Mouse (Mus musculus) monocyte, adult 5-6 weeks (primary cell): ENCODE data around the gene Ptprq. TPM values are rescaled to one million over a fixed set of nuclear protein-coding genes. Genes with fewer than 3 reads are reported as not detected.

Experiments
- ATAC-seq: fragments of 153-309, 156-312 bp; replicated peaks from 2 replicates; pipeline ENCODE4 v1.8.0; 2017; ENCODE audit warnings: mild to moderate bottlenecking; ENCODE audit not compliant: low TSS enrichment, insufficient number of reproducible peaks, severe bottlenecking, poor library complexity, low FRiP score
- total RNA-seq: library from RNA; stranded (forward); fragments of 200-1000, 200-491, 200-594 nt; gene quantifications from 3 replicates; pipeline ENCODE4 v1.2.3, GENCODE M21; 2017

The Ptprq gene
- 0.19 TPM in 1 of 3 replicates, not detected in the others for total RNA-seq

DNA sequence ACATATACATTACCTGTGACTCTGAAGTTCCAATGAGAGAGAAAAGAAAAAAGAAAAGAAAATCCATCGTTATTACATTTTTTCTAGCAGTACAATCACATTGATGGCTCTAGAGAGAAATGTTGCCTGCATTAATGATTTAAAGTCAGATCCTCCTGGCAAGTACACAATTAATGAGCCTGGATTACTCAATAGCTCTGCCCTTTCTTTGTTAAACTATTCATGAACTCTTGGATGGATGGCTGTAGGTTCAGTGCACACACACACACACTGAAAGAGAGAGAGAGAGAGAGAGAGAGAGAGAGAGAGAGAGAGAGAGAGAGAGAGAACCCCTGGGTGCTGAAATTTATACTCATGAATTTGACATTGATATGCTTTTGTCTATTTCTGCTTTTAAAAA lies at the start of gene Ptprq:
Gene Ptprq (minus strand): TSS at position 246 of the 400 bp plus-strand sequence.
- ATAC-seq, result no peak

DNA sequence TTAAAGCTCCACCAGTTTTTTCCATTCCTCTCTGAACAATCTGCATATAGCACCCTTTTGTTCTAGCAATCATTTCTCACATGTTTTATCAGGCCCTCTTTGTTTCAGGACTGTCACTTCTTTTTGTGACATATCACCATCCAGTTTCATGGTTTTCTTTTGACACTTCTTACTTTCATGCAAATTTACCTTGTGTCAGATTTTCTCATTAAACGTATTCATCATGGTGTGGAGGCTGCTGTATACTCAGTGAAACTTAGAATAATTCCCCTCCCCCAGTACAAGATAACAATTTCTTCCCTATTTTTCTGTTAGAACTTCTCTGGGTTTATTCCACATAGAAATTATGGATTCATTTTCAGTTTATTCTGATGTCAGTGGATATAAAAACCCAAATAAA lies 39.8 kb upstream of the Ptprq start:
- ATAC-seq, result no peak

DNA sequence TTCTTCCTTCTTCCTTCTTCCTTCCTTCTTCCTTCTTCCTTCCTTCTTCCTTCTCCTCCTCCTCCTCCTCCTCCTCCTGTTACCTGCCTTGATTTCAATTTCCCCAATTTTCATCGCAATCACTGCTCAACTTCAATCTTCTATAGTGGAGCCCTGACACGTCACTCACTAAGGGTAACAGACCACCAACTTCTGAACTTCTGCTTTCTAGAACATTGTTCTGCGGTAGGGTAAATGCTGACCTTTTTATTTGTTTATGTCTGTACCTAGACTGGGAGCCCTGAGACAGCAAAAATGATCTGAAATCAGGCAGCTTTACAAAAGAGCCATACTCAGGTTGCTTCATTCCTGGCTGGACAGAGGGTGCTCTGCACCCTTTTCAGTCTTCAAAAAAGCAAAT lies 33.6 kb upstream of the Ptprq start:
- no peak for ATAC-seq

DNA sequence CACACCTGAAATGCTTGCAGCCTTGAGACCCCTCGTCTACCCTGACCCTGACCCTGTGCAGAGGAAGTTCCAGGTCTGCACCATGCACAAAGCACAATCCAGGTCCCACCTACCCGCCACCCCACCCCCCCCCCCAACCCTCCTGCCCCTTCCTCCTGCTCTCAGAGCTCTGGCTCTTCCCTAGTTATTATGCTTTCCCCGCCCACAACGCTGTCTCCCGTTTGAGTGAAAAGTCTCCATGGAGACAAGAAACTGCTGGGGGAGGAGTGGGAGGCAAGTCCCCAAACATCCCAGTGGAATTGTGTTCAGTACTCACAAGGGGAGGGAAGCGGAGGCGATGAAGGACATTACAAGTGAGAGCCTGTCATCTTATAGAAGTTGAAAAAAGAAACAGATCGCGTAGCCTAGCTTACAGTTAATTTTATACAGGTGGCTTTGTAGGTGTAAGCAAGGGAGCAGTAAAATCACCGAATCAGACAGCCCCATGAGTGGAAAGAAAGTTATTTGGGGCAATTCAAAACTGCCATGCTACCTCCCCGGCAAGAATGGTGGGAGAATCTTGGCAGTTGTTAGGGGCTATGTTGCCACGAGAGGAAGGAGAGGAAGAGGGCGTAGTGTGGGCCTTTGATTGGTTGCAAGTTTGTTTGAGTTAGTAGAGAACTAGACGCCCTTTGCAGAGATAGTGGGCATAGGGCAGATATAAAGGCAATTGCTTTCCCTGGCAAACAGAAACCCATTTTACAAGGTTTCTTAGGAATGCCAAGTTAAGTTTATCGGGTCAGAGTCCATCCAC lies 32.7 kb upstream of the Ptprq start:
- no peak for ATAC-seq

DNA sequence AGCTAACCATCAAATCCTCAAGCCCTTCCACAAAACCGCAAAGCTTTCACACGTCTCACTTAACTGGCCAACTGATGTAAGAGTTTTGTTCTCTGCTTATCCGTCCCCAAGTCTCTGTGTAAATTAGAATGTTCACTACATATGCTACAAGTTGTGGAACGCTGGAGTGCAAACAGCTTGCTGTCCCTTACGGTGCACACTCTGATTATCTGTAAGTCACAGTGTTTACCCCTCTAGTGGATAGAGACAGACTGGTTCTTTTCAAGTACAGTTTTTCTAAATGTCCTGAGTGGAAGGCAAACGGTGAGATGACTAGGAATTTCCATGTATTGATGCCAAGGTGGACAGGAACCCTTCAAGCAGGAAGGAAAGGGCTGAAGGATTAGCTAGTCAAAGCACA lies 32.1 kb upstream of the Ptprq start:
- no peak for ATAC-seq

DNA sequence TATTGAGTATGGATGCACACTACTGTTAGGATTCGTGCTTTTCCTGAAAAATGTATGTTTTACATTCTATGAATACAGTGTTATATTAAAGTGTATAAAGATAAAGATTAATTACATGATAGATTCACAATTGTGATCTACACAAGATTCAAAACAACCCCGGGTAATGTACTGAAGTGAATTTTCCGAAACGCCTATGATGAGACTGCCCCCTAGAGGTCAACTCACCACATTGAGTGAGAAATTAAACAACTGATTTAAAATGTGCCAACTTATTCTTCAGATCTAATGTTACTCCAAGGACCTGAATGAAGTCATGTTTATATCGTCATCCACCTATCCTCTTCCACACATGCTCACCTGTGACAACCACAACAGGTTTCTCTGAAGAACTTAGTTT lies 27.7 kb upstream of the Ptprq start:
- no peak for ATAC-seq

DNA sequence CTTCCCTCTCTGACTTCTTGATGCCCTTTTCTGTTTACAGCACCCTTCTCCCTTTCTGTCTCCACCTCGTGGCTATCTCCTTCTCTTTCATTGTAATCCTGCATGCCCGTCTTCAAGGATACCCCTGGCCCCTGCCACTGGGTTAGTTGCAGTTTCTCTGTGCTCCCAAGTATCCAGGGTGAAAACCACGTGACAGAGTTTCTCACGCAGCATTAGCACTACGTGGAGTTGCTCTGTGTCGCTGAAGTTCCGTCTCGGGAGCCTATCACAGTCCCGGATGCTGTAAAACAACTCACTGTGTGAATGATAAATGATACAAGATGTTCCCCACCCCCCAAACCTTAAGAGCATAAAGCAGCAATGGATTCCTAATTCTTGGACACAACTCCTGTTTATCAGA lies 26.9 kb upstream of the Ptprq start:
- ATAC-seq, result no peak

DNA sequence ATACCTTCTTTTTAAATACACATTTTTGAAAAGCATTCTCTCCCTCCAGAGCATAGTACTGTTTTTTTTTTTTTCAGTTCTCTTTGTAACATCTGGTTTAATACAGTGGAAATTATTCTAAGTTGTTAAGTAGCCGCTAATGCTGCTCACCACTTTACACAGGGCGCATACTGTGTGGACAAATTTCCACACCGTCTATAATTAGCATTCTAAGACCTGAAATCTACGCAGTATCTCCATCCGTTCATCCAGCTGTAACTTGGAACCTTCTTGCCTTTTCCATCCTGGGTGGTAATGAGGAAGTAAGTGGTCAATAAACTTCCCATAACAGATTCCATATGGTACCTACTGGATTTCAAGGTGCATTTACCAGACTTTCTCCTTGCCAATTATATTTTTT lies 20.0 kb upstream of the Ptprq start:
- no peak for ATAC-seq

DNA sequence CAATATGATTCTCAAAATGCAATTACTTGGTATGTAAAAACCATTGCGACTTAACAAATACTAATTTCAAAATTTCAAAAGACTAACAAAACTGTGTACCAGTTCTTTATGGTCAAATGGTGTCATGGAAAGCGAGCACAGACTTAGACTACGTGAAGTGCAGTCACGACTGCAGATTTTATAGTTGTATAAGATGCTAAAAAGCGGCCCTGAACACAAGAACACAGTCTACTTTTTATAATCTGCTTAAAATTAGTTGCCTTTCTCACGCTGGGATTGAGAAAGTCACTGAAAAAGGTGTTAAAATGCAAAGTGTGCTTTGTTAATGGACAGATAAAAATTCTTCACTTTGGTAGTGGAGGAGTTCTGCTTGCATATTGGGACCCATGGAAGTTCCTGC lies 17.9 kb upstream of the Ptprq start:
- ATAC-seq, result no peak

DNA sequence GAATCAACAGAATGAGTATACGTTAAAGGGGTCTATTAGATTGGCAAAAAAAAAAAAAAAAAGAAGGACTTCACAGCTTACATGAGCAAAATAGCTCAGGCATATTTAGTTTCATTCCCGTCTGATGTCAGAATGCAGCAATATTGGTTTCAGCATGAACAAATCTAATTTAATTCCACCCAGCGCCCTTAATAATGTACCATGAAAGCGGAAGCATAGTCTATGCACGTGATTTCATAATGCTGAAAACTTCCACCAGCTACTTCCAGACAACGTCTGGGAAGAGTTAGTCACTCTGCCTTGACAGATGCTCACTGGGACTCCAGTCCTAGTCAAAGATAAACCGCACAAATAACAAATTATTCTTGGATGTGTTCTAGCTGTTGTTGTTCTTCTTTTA lies 15.6 kb upstream of the Ptprq start:
- ATAC-seq, result no peak

DNA sequence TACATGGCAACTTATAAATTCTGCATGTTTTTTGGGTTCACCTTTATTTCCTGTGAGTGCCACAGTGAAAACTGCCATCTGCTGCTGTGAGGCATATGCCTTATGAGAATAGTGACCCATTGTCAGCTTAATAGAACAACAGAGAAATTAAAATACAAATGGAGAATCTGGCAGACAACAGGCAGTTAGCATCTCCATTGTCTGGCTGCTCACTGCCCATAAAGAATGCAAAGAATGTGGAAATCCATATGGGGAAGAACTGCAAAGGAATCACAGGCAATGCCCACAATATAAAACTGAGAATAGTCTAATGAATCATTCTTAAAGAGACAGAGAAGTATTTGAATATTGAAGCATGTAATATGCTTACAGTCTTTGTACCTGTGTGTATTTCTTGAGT lies 14.5 kb upstream of the Ptprq start:
- no peak for ATAC-seq

DNA sequence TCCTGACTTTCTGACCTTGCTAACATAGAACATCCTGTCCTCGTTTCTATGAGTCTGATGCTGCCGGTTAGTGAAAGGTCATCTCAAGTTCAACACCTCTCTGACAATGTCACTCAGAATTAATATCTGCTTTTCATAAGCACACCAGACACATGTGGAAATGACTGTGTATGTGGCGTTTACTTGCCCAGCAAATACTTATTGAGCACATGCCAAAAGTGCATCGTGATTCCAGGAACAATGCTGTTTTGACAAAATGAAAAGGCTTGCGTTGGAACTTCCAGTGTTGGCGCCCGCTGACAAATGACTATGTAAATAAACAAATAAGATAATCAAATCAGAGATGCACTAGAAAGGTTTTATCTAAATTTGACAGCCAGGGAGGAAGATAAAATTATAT lies 5.8 kb upstream of the Ptprq start:
- no peak for ATAC-seq

DNA sequence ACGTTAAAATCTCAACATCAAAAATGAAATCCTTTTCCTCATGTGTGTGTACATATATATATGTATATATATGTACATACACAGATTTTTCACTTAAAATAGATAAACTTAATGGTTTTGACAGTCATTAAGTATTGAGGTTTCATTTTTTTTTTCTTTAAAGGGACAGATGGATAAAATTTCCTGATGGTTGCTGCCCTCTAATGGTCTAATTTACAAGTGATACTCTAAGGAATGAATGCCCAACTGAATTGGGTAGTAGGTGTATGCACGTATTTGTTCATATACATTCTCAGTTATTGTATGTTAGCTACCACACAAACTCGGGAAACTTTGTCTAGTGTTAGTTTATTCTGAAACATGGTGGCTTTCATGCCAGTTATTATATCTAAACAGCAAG lies 15.4 kb downstream of the Ptprq start:
- no peak for ATAC-seq

DNA sequence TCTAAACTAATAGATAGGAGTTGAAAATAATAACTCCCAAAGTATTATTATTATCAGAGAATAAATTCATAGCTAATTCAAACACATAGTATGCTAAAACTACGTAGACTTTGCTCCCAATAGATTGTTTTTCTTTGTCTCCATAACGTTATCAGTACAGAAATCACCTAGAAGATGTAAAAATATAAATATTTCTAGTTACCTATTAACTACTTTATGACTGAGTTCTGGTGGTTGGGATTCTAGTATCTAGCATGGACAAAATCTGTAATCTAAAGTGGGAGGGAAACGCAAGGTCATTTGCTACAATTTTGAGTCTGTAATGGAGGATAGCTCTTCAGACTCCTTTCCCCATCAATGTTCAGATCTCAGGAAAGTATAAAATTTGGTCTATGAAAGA lies 18.9 kb downstream of the Ptprq start:
- no peak for ATAC-seq

DNA sequence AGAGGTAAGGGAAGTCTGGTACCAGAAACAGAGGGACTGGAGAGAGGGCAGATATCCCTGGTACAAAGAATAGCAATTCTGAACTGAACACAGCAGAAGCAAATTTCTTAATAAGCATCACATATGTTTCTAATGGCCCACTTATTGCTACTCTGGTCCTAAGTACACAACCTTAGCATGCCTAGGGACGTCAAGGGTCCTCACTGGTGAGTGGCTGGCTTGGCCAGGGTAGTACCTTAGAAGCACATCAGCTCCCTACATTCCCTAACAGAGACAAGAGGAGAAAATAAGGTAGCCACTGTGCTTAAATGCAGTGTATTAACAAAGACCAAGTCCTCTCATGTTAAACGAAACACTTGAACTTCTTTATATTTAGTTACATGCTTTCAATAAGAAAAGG lies 21.1 kb downstream of the Ptprq start:
- no peak for ATAC-seq

DNA sequence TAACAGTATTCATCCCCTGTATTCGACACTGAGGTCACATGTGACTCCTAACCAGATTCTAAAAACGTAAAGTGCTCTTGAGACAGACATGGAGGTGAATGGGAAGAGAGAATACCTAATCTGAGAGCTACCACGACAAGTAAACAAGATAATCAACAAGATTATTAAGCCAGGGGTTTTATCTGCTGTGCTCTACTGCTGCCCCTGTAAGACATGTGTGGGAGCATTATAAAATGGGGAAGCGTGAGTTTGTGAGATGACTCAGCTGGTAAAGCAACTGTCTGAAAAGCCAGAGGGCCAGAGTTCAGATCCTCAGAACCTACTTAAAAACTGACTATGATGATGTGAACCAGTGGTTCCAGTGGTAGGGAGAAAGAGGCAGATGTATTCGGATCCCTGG lies 22.7 kb downstream of the Ptprq start:
- no peak for ATAC-seq

DNA sequence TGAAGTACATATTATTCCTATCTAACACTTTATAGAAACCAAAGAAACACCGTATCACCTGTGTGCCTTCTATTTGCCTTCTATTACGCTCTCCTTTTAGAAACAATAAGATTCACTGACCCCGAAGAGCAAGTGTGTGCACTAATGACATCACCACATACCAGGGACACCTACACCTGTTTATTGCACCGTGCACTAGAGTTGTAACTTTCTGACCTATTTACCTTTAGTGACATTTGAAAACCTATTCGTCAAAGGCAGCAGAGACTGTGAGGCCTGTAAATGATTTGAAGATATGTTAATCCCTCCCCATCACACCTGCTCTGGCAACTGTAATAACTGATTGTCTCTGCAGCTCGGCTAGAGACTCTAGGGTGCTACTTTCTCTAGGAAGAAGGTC lies 32.5 kb downstream of the Ptprq start:
- ATAC-seq, result no peak

DNA sequence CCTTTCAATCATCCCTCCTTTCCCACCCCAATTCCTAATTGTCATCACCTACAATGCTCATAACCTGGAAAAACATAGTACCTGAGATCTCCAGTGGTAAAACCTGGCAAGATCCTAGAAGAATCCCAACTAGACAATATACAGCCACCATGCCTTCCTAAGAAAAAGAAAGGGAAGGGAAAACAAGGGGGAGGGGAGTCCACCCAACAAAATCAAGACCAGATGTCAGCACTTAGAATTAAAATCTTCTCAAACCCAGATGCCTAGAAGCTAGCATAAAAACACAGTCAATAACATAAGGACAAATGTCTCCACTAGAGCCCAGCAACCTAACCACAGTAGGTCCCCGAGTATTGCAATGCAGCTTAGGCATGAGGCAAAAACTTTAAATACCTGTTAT lies 43.9 kb downstream of the Ptprq start:
- ATAC-seq, result no peak

DNA sequence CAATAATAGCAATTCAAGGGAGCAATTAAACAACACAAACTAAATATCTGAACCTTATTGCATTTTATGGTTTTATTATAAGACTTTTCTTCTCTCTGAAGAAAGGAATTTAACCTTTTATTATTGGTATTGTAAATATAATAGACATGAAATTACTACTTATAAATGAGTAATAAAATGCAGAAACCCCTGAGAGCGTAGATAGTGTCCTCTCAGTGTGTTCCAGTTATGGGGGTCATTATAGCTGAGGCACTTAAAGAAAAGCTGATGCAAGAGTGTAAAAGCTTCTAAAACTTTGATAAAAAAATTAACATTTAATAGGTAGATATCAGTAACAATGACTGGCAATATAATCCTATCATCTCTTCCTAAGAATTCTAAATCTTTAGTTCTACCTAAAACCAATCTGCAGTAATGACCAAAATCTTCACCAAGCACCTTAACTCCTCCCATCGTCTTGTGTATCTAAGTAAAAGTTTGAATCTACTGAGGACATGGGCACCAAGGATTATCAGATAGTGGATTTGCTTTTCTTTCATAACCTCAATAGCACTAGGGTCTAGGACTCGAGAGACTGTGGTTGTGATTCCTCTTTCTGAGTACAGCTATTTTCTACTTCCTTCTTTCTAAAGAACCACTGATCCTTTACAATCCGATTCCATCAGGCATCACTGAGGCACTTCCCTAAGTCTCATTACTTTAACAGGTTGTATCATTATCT lies 51.3 kb downstream of the Ptprq start:
- ATAC-seq, result no peak

DNA sequence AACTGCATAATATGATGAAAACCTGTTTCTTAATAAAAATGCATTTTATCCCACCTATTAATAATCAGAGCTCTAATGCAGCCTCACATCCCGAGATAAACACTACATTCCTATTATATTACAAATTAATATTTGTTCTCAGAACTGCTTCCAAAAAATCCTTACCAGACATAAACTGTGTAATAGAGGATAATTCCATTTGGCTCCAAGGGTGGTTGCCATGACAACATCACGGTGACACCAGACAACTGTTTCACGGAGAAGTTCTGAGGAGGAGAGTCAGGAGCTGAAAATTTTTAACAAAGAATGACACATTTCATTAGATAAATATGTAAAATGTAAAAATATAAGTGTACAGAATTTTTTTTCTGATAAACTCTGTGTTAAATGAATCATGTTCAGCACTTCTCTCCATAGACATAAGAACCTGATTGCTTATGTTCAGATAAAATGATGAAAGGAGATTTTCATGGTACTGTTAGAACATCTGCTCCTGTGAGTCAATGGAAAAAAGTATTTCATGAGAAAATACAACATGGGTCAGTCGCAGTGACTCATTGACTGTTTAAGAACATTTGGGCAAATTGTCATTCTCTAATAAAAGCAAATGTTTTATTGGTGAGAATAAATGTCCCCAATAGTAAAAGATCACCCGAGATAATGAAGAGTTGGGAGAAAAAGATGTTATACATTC lies 57.3 kb downstream of the Ptprq start:
- no peak for ATAC-seq
